Mouse (Mus musculus): ENCODE results near the gene Rangrf. TPM values are rescaled to one million over a fixed set of nuclear protein-coding genes. Genes with fewer than 3 reads are reported as not detected.
A peak's percentile ranks its signal among the peaks of the same experiment; 100 is the strongest.

The Rangrf gene
- total and polyA plus RNA-seq, 3 experiments: 159 to 207 TPM; not detected in 1

GRCm38 (mm10) chr11:68929947-68930346 lies 45.0 kb downstream of the Rangrf start (continued):
- TF ChIP-seq POLR2AphosphoS5 (IDR thresholded peaks at IDR 0.05; ENCODE audit: borderline replicate concordance, low read depth, low read length): no peak
- no peak for TF ChIP-seq MAX (IDR thresholded peaks at IDR 0.05; ENCODE audit: low read length)

DNA sequence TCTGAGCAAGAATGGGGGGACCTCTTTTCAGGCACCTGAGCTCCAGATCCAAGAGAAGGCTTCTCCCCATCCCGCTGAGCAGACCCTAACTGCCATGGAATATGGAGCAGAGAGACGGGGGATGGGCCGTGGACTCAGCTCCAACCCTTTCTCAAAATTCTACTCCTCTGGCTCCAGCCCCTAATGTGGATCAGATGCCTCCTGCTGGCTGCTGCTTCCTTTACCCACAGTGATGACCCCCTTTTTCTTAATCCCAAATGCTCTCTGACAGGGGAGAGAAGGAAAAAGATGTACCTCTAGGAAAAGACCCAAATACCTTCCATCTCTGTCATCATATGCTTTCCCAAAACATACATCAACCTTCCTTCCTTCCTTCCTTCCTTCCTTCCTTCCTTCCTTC lies 48.0 kb downstream of the Rangrf start, which contains the start of gene Odf4:
TSS of gene Odf4 (minus strand) at position 101 of the 400 bp plus-strand sequence.
- H3K27ac ChIP-seq (ENCODE audit: control insufficient read depth, low read depth, low read length): no peak within 1 kb of the TSS
- H3K79me2 ChIP-seq (ENCODE audit: control insufficient read depth, insufficient read depth, low read length, poor library complexity): no peaks in the 10 kb centered on the region
- H3K4me3 ChIP-seq (ENCODE audit: control insufficient read depth in 1 of 2, insufficient read depth in 1 of 2, low read depth in 2 of 2, low read length in 2 of 2): no peak within 1 kb of the TSS
- TF ChIP-seq NELFE (IDR thresholded peaks at IDR 0.05; ENCODE audit: low read depth, low read length) (no peak), TBP (IDR thresholded peaks at IDR 0.05; ENCODE audit: low read depth, low read length) (no peak), MAZ (IDR thresholded peaks at IDR 0.05; ENCODE audit: low read depth, low read length) (no peak), CHD2 (IDR thresholded peaks at IDR 0.05; ENCODE audit: low read length) (no peak), SIN3A (IDR thresholded peaks at IDR 0.05; ENCODE audit: low read length) (no peak), MXI1 (IDR thresholded peaks at IDR 0.05; ENCODE audit: low read depth, low read length) (no peak), ETS1 (IDR thresholded peaks at IDR 0.05; ENCODE audit: low read depth, low read length) (no peak), TCF12 (IDR thresholded peaks at IDR 0.05; ENCODE audit: low read depth, low read length) (no peak), MEF2A (IDR thresholded peaks at IDR 0.05; ENCODE audit: extremely low read depth, insufficient replicate concordance, low read depth, low read length, poor library complexity, severe bottlenecking) (no peak), POLR2A (IDR thresholded peaks at IDR 0.05; ENCODE audit: control insufficient read depth in 1 of 2, insufficient read depth in 1 of 2, low read depth in 1 of 2, low read length in 2 of 2, poor library complexity in 1 of 2) (no peak), POLR2AphosphoS2 (IDR thresholded peaks at IDR 0.05; ENCODE audit: low read length) (no peak), ZNF384 (IDR thresholded peaks at IDR 0.05; ENCODE audit: low read depth, low read length) (no peak), CTCF (IDR thresholded peaks at IDR 0.05 in 2 of 3, conservative IDR thresholded peaks at IDR 0.05 in 1 of 3; ENCODE audit: control insufficient read depth in 1 of 3, insufficient read depth in 1 of 3, low read depth in 2 of 3, low read length in 3 of 3, poor library complexity in 1 of 3, severe bottlenecking in 1 of 3) (no peak), HCFC1 (IDR thresholded peaks at IDR 0.05; ENCODE audit: low read depth, low read length) (no peak), BHLHE40 (IDR thresholded peaks at IDR 0.05; ENCODE audit: borderline replicate concordance, low read depth, low read length) (no peak), MYB (IDR thresholded peaks at IDR 0.05; ENCODE audit: low read depth, low read length) (no peak), UBTF (IDR thresholded peaks at IDR 0.05; ENCODE audit: borderline replicate concordance, insufficient read depth, low read depth, low read length) (no peak)
- H3K36me3 ChIP-seq (ENCODE audit: control insufficient read depth in 1 of 2, insufficient read depth in 2 of 2, low read length in 2 of 2): peaks cover 0 to 8% of the 10 kb centered on the region in 2 experiments; a peak in 2 of 4 replicates
- peaks cover 6 to 9% of the 10 kb centered on the region in 2 experiments for H3K4me1 ChIP-seq (ENCODE audit: control insufficient read depth in 1 of 2, insufficient read depth in 2 of 2, low read length in 2 of 2)
- DNase-seq (ENCODE audit: low read depth, low spot score): no peak
- no peak within 1 kb of the TSS for H3K9ac ChIP-seq (ENCODE audit: control insufficient read depth, low read depth, low read length, poor library complexity, severe bottlenecking)
- no peaks in the 10 kb centered on the region; a peak in 1 of 4 replicates for H3K27me3 ChIP-seq (ENCODE audit: control insufficient read depth in 1 of 2, insufficient read depth in 2 of 2, low read length in 2 of 2)
- no peaks in the 10 kb centered on the region for H3K9me3 ChIP-seq (replicated peaks; ENCODE audit: insufficient read depth, low read length)

- peak; percentile 60 for DNase-seq (ENCODE audit: low read depth, low spot score)
- H3K9ac ChIP-seq (ENCODE audit: control insufficient read depth, low read depth, low read length, poor library complexity, severe bottlenecking): no peak overlapping the region
- peaks cover 0 to 8% of the 10 kb centered on the region in 2 experiments; a peak in 2 of 4 replicates for H3K36me3 ChIP-seq (ENCODE audit: control insufficient read depth in 1 of 2, insufficient read depth in 2 of 2, low read length in 2 of 2)
- no peaks in the 10 kb centered on the region for H3K79me2 ChIP-seq (ENCODE audit: control insufficient read depth, insufficient read depth, low read length, poor library complexity)
- no peaks in the 10 kb centered on the region for H3K9me3 ChIP-seq (replicated peaks; ENCODE audit: insufficient read depth, low read length)
- no peak overlapping the region for H3K27ac ChIP-seq (ENCODE audit: control insufficient read depth, low read depth, low read length)
- peak overlapping the region in 1 of 2 experiments; percentile 35; a peak in 1 of 4 replicates for H3K4me3 ChIP-seq (ENCODE audit: control insufficient read depth in 1 of 2, insufficient read depth in 1 of 2, low read depth in 2 of 2, low read length in 2 of 2)
- peaks cover 9 to 12% of the 10 kb centered on the region in 2 experiments for H3K4me1 ChIP-seq (ENCODE audit: control insufficient read depth in 1 of 2, insufficient read depth in 2 of 2, low read length in 2 of 2)
- no peaks in the 10 kb centered on the region; a peak in 1 of 4 replicates for H3K27me3 ChIP-seq (ENCODE audit: control insufficient read depth in 1 of 2, insufficient read depth in 2 of 2, low read length in 2 of 2)
- TF ChIP-seq SMC3 (IDR thresholded peaks at IDR 0.05; ENCODE audit: low read depth, low read length): no peak
- no peak for TF ChIP-seq HCFC1 (IDR thresholded peaks at IDR 0.05; ENCODE audit: low read depth, low read length)
- TF ChIP-seq TAL1 (IDR thresholded peaks at IDR 0.05; ENCODE audit: low read length): peak; percentile 18; the same call in 1 of the 2 replicates
- TF ChIP-seq ZC3H11A (IDR thresholded peaks at IDR 0.05; ENCODE audit: low read depth, low read length): no peak
- no peak for TF ChIP-seq MXI1 (IDR thresholded peaks at IDR 0.05; ENCODE audit: low read depth, low read length)
- no peak for TF ChIP-seq SIN3A (IDR thresholded peaks at IDR 0.05; ENCODE audit: low read length)
- TF ChIP-seq ETS1 (IDR thresholded peaks at IDR 0.05; ENCODE audit: low read depth, low read length): peak; percentile 39; the same call in 1 of the 2 replicates
- TF ChIP-seq MAZ (IDR thresholded peaks at IDR 0.05; ENCODE audit: low read depth, low read length): no peak
- TF ChIP-seq USF1 (IDR thresholded peaks at IDR 0.05; ENCODE audit: low read depth, low read length): no peak
- TF ChIP-seq USF2 (IDR thresholded peaks at IDR 0.05; ENCODE audit: borderline replicate concordance in 1 of 2, insufficient read depth in 1 of 2, low read depth in 1 of 2, low read length in 2 of 2): no peak
- TF ChIP-seq ELF1 (IDR thresholded peaks at IDR 0.05; ENCODE audit: low read depth, low read length): no peak
- peak; percentile 90 for TF ChIP-seq GATA1 (IDR thresholded peaks at IDR 0.05; ENCODE audit: low read depth, low read length)
- no peak for TF ChIP-seq TBP (IDR thresholded peaks at IDR 0.05; ENCODE audit: low read depth, low read length)
- peak; percentile 28; the same call in 1 of the 2 replicates for TF ChIP-seq RCOR1 (IDR thresholded peaks at IDR 0.05; ENCODE audit: low read depth, low read length)
- no peak for TF ChIP-seq E2F4 (IDR thresholded peaks at IDR 0.05; ENCODE audit: borderline replicate concordance, low read depth, low read length)
- no peak for TF ChIP-seq NELFE (IDR thresholded peaks at IDR 0.05; ENCODE audit: low read depth, low read length)
- no peak for TF ChIP-seq MAFK (IDR thresholded peaks at IDR 0.05; ENCODE audit: borderline replicate concordance, low read depth, low read length)
These were observed 50.2 kb downstream of the Rangrf start for GRCm38 (mm10) chr11:68924749-68925148.
